Mouse (Mus musculus) stomach, postnatal 0 days (tissue): Measurements from ENCODE around the gene Lig3. TPM values are rescaled to one million over a fixed set of nuclear protein-coding genes. Genes with fewer than 3 reads are reported as not detected.
A peak's percentile ranks its signal among the peaks of the same experiment; 100 is the strongest.

Experiments used
- ATAC-seq: fragments of 200-750 bp; cut with Nextera tagmentation; 2 replicates; pipeline ENCODE4 v1.8.0; 2017; ENCODE audit not compliant: low FRiP score, low TSS enrichment
- DNase-seq: peaks from one replicate; pipeline ENCODE4 v3.0.0-alpha.2; 2016; ENCODE audit warnings: low spot score
- H3K27ac ChIP-seq: fragments of 300-500 bp; sonication (generic); replicated peaks from 2 replicates; pipeline ENCODE4 v1.5.1; 2014; ENCODE audit warnings: mild to moderate bottlenecking, control low read depth
- H3K27me3 ChIP-seq: fragments of 300-500 bp; sonication (generic); 2 replicates; pipeline ENCODE4 v1.6.1; 2014; ENCODE audit warnings: low read length; ENCODE audit not compliant: control insufficient read depth, insufficient read depth
- H3K36me3 ChIP-seq: fragments of 300-500 bp; sonication (generic); 2 replicates; pipeline ENCODE4 v1.6.1; 2014; ENCODE audit warnings: low read length, mixed read lengths; ENCODE audit not compliant: control insufficient read depth, insufficient read depth
- H3K4me1 ChIP-seq: fragments of 300-500 bp; sonication (generic); replicated peaks from 2 replicates; pipeline ENCODE4 v1.6.1; 2014; ENCODE audit warnings: antibody characterized with exemption; ENCODE audit not compliant: control insufficient read depth, insufficient read depth
- H3K4me2 ChIP-seq: fragments of 300-500 bp; sonication (generic); replicated peaks from 2 replicates; pipeline ENCODE4 v1.6.1; 2014; ENCODE audit warnings: low read depth, mild to moderate bottlenecking, control low read depth, moderate library complexity
- H3K4me3 ChIP-seq: fragments of 300-500 bp; sonication (generic); 2 replicates; pipeline ENCODE4 v1.5.1; 2014; ENCODE audit warnings: low read depth, low read length, control low read depth
- H3K9ac ChIP-seq: fragments of 300-500 bp; sonication (generic); 2 replicates; pipeline ENCODE4 v1.6.1; 2014; ENCODE audit warnings: mild to moderate bottlenecking, low read length, control low read depth, mixed read lengths
- H3K9me3 ChIP-seq: fragments of 300-500 bp; sonication (generic); 2 replicates; pipeline ENCODE4 v1.6.1; 2016; ENCODE audit warnings: low read length; ENCODE audit not compliant: control insufficient read depth
- CTCF ChIP-seq: IDR thresholded peaks from 2 replicates; pipeline ENCODE4 v1.5.1; 2016; ENCODE audit warnings: antibody characterized with exemption, low read depth, mild to moderate bottlenecking, moderate library complexity
- EP300 ChIP-seq: optimal IDR thresholded peaks from 2 replicates; pipeline ENCODE3; 2016; ENCODE audit warnings: antibody characterized with exemption
- WGBS: fragments of 180-500 bp; shearing (Covaris S2); extraction: QIAGEN DNeasy Blood & Tissue Kit; methylation state at CpG from one replicate; pipeline ENCODE4 v1.1.7; 2014; 5-methylcytosine and 5-hydroxymethylcytosine counted together
- polyA plus RNA-seq: library from polyadenylated mRNA; unstranded; fragments of >200 nt; fragmentation: Nextera tagmentation; extraction: Ambion mirVana; gene quantifications from 2 replicates; pipeline ENCODE4 v1.2.1, GENCODE M21; 2015

Gene Lig3
- polyA plus RNA-seq, 1 experiment from 2014 or later = 13.4 TPM

DNA sequence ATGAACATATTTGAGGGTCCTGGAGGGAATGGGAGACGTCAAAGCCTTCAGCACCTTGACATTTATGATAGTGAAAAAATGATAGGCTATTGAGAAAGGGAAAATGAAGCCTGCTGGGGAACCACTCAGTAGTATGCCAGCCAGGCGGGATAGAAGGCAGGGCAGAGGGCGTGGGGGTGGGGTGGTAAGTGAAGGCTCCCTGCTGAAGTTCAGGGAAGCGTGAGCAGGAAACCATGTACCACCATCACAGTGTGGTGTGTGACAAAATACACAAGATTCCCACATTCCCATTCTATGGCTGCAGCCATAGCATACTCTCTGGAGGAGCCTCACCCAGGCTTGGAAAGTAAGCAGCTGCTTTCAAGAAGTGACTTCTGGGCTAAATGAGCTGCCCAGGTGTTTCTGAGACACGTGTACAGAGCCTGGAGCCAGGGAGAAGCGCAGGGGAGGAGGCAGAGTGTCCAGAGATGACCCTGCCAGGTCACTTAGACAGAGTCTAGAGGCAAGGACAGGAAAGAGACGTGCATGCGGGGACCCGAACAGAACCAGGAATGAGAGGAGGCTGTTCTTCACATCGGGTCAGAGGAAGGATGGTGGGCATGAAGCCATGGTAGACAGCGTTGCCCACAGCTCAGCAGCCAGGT is 64.0 kb downstream of the Lig3 start:
- DNase-seq = peak; percentile 40

DNA sequence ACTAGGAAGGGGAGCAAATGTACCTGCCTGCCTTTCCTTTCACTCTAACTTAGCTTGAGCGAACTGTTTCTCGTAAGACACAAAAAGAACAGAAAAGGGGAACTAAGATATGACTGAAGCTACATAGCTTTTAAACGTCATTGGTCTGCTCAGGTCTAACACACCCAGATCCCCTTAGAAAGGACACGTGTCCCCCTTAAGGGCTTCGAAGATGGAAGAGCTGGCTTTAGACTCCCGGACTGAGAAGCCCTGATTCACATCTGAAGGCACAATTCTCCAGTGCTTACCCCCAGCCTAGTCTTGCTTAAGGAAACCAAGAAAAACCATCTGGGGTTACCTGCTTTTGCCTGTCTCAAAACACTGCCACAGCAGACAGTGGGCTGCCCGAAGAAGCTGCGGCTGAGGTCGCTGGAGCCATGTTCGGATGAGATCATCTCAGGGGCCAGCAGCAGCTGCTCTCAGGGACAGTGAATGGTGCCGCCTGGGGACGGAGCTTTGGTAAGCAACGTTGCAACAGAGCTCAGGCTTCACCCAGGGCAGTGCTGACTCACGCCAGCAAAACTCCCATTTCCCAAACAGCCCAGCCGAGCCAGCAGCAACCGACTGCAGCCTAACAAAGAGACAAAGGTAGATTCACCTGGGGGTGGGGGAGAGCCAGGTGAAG is 64.6 kb downstream of the Lig3 start:
- ATAC-seq = peak; percentile 92
- Histone ChIP-seq H3K4me3 (0 out of 2 replicates have a peak overlapping the region, but pooled peaks have one; percentile 4), H3K4me2 (peak overlapping the region; percentile 27), H3K4me1 (peaks cover 2% of the 10 kb centered on the region), H3K27me3 (no peaks in the 10 kb centered on the region), H3K36me3 (no peaks in the 10 kb centered on the region), H3K27ac (peak overlapping the region; percentile 84), H3K9ac (peak overlapping the region; percentile 14), H3K9me3 (no peaks in the 10 kb centered on the region)
- 26% methylated on average over 16 of the region's 16 CpGs for WGBS
- TF ChIP-seq EP300 = no peak
- peak; percentile 68 for TF ChIP-seq CTCF
- peak; percentile 87 for DNase-seq

More for the DNA sequence above, 64.0 kb downstream of the Lig3 start:
- Histone ChIP-seq H3K36me3 (no peaks in the 10 kb centered on the region), H3K4me3 (no peak overlapping the region), H3K4me2 (peak overlapping the region; percentile 27), H3K27ac (peak overlapping the region; percentile 84; the same call in 1 of the 2 replicates), H3K9me3 (no peaks in the 10 kb centered on the region), H3K27me3 (no peaks in the 10 kb centered on the region), H3K4me1 (peaks cover 2% of the 10 kb centered on the region), H3K9ac (peak overlapping the region; percentile 14; the same call in 1 of the 2 replicates)
- WGBS = 65% methylated on average over 11 of the region's 11 CpGs
- ATAC-seq = no peak
- TF ChIP-seq CTCF (no peak), EP300 (no peak)

DNA sequence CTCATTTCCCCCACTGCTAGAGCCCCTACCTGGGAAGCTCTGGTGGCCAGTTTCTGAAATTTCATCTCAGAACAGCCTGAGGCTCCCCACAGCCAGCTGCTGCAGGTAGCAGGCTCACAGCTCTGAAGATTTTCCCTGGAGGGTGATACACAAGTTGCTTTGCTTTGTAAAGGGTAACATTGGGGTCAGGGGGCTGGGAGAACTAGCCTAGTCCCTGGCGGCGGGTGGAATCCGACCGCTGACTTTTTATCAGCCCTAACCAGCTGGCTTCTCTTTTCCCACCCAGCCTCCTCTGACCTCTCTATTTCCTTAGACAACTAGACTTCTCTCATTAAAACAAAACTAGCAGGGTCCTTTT is 65.2 kb downstream of the Lig3 start:
- H3K9ac ChIP-seq = peak overlapping the region; percentile 14; the same call in 1 of the 2 replicates
- no peaks in the 10 kb centered on the region for H3K27me3 ChIP-seq
- H3K36me3 ChIP-seq = no peaks in the 10 kb centered on the region
- peak overlapping the region; percentile 84 for H3K27ac ChIP-seq
- H3K9me3 ChIP-seq = no peaks in the 10 kb centered on the region
- H3K4me2 ChIP-seq = peak overlapping the region; percentile 27
- WGBS = 18% methylated on average over 4 of the region's 4 CpGs
- H3K4me1 ChIP-seq = peaks cover 2% of the 10 kb centered on the region
- no peak for TF ChIP-seq CTCF
- TF ChIP-seq EP300 = no peak
- DNase-seq = no peak
- ATAC-seq = peak; percentile 40
- H3K4me3 ChIP-seq = 0 out of 2 replicates have a peak overlapping the region, but pooled peaks have one; percentile 4

DNA sequence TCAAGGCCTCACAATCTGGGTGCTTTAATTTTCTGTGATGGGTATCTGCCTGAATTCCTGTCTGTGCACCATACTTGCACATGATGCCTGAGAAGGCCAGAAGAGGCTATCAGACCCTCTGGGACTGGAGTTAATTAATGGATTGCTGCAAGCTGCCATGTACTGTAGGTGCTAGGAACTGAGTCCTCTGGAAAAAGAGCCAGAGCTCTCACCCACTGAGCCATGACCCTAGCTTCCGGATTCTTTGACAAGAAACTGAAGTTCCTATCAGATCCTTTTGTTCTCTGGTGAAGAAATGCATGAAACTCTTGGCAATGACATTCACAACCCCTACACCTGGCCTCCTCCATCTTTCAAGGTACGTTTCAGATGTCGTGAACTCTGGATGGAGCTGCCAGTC is 66.0 kb downstream of the Lig3 start:
- Histone ChIP-seq H3K9me3 (no peaks in the 10 kb centered on the region), H3K4me2 (no peak overlapping the region), H3K4me3 (no peak overlapping the region), H3K9ac (no peak overlapping the region), H3K27me3 (no peaks in the 10 kb centered on the region), H3K4me1 (no peaks in the 10 kb centered on the region; the same call in 1 of the 2 replicates), H3K27ac (peak overlapping the region; percentile 20; the same call in 1 of the 2 replicates), H3K36me3 (no peaks in the 10 kb centered on the region)
- TF ChIP-seq CTCF (no peak), EP300 (no peak)
- ATAC-seq (no peak), DNase-seq (no peak)
- WGBS = 73% methylated on average over 3 of the region's 3 CpGs

DNA sequence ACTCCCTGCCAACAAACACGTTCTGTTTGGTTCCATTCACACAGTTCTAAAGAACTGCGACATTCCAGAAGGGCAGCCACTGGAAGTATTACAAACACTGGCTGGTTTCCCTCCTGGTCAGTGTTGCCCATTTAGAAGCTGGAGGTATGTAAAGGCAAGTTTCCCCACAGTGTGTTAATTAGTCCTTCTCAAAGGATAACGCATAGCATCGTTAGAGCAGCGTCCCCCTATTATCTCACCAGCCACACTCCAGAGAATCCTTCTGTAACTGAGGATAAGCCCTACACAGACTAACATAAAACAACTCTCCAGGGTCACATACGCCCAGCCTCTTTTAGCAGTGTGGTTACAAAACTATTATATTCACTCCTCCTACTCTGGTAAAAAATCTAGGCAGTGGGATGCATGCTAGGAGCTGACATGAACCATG is 66.7 kb downstream of the Lig3 start:
- no peak for DNase-seq

DNA sequence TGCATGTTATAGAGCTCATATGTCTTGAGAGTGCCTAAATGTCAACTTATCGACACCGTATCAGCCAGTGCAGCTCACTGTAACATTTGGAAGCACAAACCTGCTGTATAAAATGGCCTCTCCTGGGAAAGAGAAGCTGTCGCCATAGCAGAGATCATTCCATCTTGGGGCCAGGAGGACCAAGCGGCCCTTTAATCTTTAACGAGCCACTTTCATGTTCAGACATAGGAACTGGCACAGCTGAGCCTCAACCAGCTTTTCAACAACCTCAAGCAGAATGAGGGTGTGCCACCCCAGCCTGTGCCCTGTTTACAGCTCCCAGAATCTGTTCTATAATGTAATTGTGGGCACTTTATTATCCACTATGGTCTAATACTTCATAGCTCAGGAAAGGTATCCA is 69.4 kb downstream of the Lig3 start:
- no peak overlapping the region for H3K4me2 ChIP-seq
- ATAC-seq (no peak), DNase-seq (no peak)
- no peak overlapping the region for H3K9ac ChIP-seq
- no peaks in the 10 kb centered on the region for H3K9me3 ChIP-seq
- TF ChIP-seq CTCF = no peak
- no peak for TF ChIP-seq EP300
- no peaks in the 10 kb centered on the region for H3K27me3 ChIP-seq
- no peak overlapping the region for H3K27ac ChIP-seq
- 64% methylated on average over 5 of the region's 5 CpGs for WGBS
- H3K4me3 ChIP-seq = no peak overlapping the region
- H3K36me3 ChIP-seq = no peaks in the 10 kb centered on the region
- no peaks in the 10 kb centered on the region; the same call in 1 of the 2 replicates for H3K4me1 ChIP-seq

More for the DNA sequence above, 66.7 kb downstream of the Lig3 start:
- Histone ChIP-seq H3K4me1 (no peaks in the 10 kb centered on the region; the same call in 1 of the 2 replicates), H3K27ac (peak overlapping the region; percentile 20; the same call in 1 of the 2 replicates), H3K9ac (no peak overlapping the region), H3K4me3 (no peak overlapping the region), H3K36me3 (no peaks in the 10 kb centered on the region), H3K9me3 (no peaks in the 10 kb centered on the region), H3K27me3 (no peaks in the 10 kb centered on the region), H3K4me2 (no peak overlapping the region)
- TF ChIP-seq CTCF (no peak), EP300 (no peak)
- ATAC-seq = no peak
- 57% methylated on average over 6 of the region's 6 CpGs for WGBS
